Mouse (Mus musculus) cerebellum, adult 2 months (tissue): ENCODE measurements around the gene Ccdc148.

Experiments used
- CTCF ChIP-seq: fragments of 200-500 bp; IDR thresholded peaks from 2 replicates; pipeline ENCODE4 v1.5.1; 2011; ENCODE audit warnings: low read depth, mild to moderate bottlenecking, control low read depth, low read length, moderate library complexity, borderline replicate concordance; ENCODE audit not compliant: insufficient read depth
- POLR2A ChIP-seq: fragments of 200-500 bp; IDR thresholded peaks from 2 replicates; pipeline ENCODE4 v1.6.1; 2011; ENCODE audit warnings: low read length, control low read depth, borderline replicate concordance; ENCODE audit not compliant: insufficient read depth

- TF ChIP-seq POLR2A (no peak), CTCF (no peak)
These were observed 400 bp downstream of the Ccdc148 start for GRCm38 (mm10) chr2:59159961-59160604.
